12 mouse cellular contexts compared by ENCODE assay signal in genomic region chr2:30122766-30123165, GRCm38 (mm10). TPM values are rescaled to one million over a fixed set of nuclear protein-coding genes. Genes with fewer than 3 reads are reported as not detected.
A peak's percentile ranks its signal among the peaks of the same experiment; 100 is the strongest.
DNase-seq lines count a peak whose midpoint lies in the region; ATAC-seq and TF ChIP-seq lines count a peak whose summit lies in the region.
"Had no signal": no experiment of that assay in that cellular context is flagged by ENCODE, and none has a peak within 500 bp of the region (broad histone marks: within the 10 kb centered on the region; RNA-seq: fewer than 3 reads in every experiment).

No protein-coding gene starts in this region.

- no peak overlapping the region for H3K4me3 ChIP-seq in forebrain, embryonic 14.5 days (ENCODE audit: low read depth, low read length)
- no peak overlapping the region for H3K4me3 ChIP-seq in forebrain, embryonic 16.5 days (replicated peaks; ENCODE audit: low read length)
- no peak overlapping the region for H3K4me3 ChIP-seq in liver, embryonic 12.5 days
- 0 out of 2 replicates have a peak overlapping the region, but pooled peaks have one; percentile 86 for H3K4me3 ChIP-seq in hindbrain, postnatal 0 days (ENCODE audit: low read length)

- DNase-seq in forebrain, embryonic 14.5 days (ENCODE audit: low spot score), result no peak
- no peak for DNase-seq in liver
- DNase-seq in brain, adult 2 months (ENCODE audit: low read depth, low spot score), result peak; percentile 59
- no peak for DNase-seq in hindbrain, postnatal 0 days (ENCODE audit: low spot score)
- DNase-seq in cerebellum, adult 9-11 months, result no peak
- no peak for DNase-seq in kidney, postnatal 10 days
- DNase-seq: B cell, adult 2 months; cerebellum, postnatal 10 days; lung, postnatal 36 days had no signal

- WGBS in forebrain, embryonic 14.5 days, result 89% methylated on average over 5 of the region's 5 CpGs
- WGBS in forebrain, embryonic 16.5 days, result 83% methylated on average over 5 of the region's 5 CpGs
- WGBS in liver, embryonic 12.5 days (ENCODE audit: insufficient replicate concordance), result 76% methylated on average over 5 of the region's 5 CpGs
- WGBS in hindbrain, postnatal 0 days, result 82% methylated on average over 5 of the region's 5 CpGs

- peaks cover 21% of the 10 kb centered on the region for H3K4me1 ChIP-seq in forebrain, embryonic 14.5 days (ENCODE audit: control insufficient read depth, insufficient read depth, low read length)
- peaks cover 37% of the 10 kb centered on the region for H3K4me1 ChIP-seq in forebrain, embryonic 16.5 days (replicated peaks; ENCODE audit: control insufficient read depth, insufficient read depth, low read length)
- peaks cover 23% of the 10 kb centered on the region for H3K4me1 ChIP-seq in liver, embryonic 12.5 days
- H3K4me1 ChIP-seq in hindbrain, postnatal 0 days (ENCODE audit: insufficient read depth, low read length), result peaks cover 14% of the 10 kb centered on the region; the same call in 1 of the 2 replicates

- no peak for TF ChIP-seq CTCF in hindbrain, postnatal 0 days (IDR thresholded peaks at IDR 0.05; ENCODE audit: low read depth)

- no peaks in the 10 kb centered on the region for H3K36me3 ChIP-seq in forebrain, embryonic 14.5 days (ENCODE audit: control insufficient read depth, insufficient read depth, low read length)
- H3K36me3 ChIP-seq in forebrain, embryonic 16.5 days (ENCODE audit: control insufficient read depth, insufficient read depth), result no peaks in the 10 kb centered on the region
- peaks cover 9% of the 10 kb centered on the region; the same call in 1 of the 2 replicates for H3K36me3 ChIP-seq in liver, embryonic 12.5 days
- H3K36me3 ChIP-seq in hindbrain, postnatal 0 days (ENCODE audit: insufficient read depth, low read length), result no peaks in the 10 kb centered on the region

- H3K9me3 ChIP-seq in forebrain, embryonic 14.5 days (replicated peaks; ENCODE audit: control insufficient read depth, low read length), result no peaks in the 10 kb centered on the region
- no peaks in the 10 kb centered on the region for H3K9me3 ChIP-seq in forebrain, embryonic 16.5 days (ENCODE audit: control insufficient read depth, low read length)
- H3K9me3 ChIP-seq in liver, embryonic 12.5 days (replicated peaks), result no peaks in the 10 kb centered on the region
- no peaks in the 10 kb centered on the region for H3K9me3 ChIP-seq in hindbrain, postnatal 0 days (ENCODE audit: low read length)
- H3K9me3 ChIP-seq: G1E had no signal

- 0 out of 2 replicates have a peak overlapping the region, but pooled peaks have one; percentile 7 for H3K9ac ChIP-seq in forebrain, embryonic 14.5 days (ENCODE audit: low read length)
- H3K9ac ChIP-seq in forebrain, embryonic 16.5 days (replicated peaks; ENCODE audit: low read depth, low read length), result no peak overlapping the region
- H3K9ac ChIP-seq in liver, embryonic 12.5 days, result 0 out of 2 replicates have a peak overlapping the region, but pooled peaks have one; percentile 9
- no peak overlapping the region for H3K9ac ChIP-seq in hindbrain, postnatal 0 days (replicated peaks; ENCODE audit: low read length)

- ATAC-seq in forebrain, embryonic 14.5 days, result no peak
- ATAC-seq in forebrain, embryonic 16.5 days, result no peak
- no peak for ATAC-seq in liver, embryonic 12.5 days
- no peak for ATAC-seq in hindbrain, postnatal 0 days

- H3K27me3 ChIP-seq in forebrain, embryonic 14.5 days (replicated peaks; ENCODE audit: control insufficient read depth, insufficient read depth, low read length), result no peaks in the 10 kb centered on the region
- no peaks in the 10 kb centered on the region for H3K27me3 ChIP-seq in forebrain, embryonic 16.5 days (replicated peaks; ENCODE audit: control insufficient read depth, insufficient read depth, low read length)
- H3K27me3 ChIP-seq in liver, embryonic 12.5 days (replicated peaks), result no peaks in the 10 kb centered on the region
- no peaks in the 10 kb centered on the region for H3K27me3 ChIP-seq in hindbrain, postnatal 0 days (ENCODE audit: insufficient read depth, low read length)

- no peak overlapping the region for H3K4me2 ChIP-seq in forebrain, embryonic 14.5 days (ENCODE audit: low read length)
- H3K4me2 ChIP-seq in forebrain, embryonic 16.5 days (ENCODE audit: low read length), result no peak overlapping the region
- H3K4me2 ChIP-seq in liver, embryonic 12.5 days, result peak overlapping the region; percentile 94; the same call in 1 of the 2 replicates
- H3K4me2 ChIP-seq in hindbrain, postnatal 0 days (ENCODE audit: low read depth, low read length), result peak overlapping the region; percentile 87

- no peak overlapping the region for H3K27ac ChIP-seq in forebrain, embryonic 14.5 days (ENCODE audit: low read depth, low read length)
- H3K27ac ChIP-seq in forebrain, embryonic 16.5 days (ENCODE audit: low read length), result no peak overlapping the region
- H3K27ac ChIP-seq in liver, embryonic 12.5 days, result no peak overlapping the region; the same call in 1 of the 2 replicates
- no peak overlapping the region for H3K27ac ChIP-seq in hindbrain, postnatal 0 days

RNA-seq across cellular contexts. Expression of gene Zer1, which starts 1.6 kb away (rescaled TPM):
- polyA plus RNA-seq in forebrain, embryonic 14.5 days (2014; fragmentation: Nextera tagmentation; extraction: Ambion mirVana), result 8.4 and 8.9 TPM in 2 replicates
- polyA plus RNA-seq in forebrain, embryonic 16.5 days (2015; fragmentation: Nextera tagmentation; extraction: Ambion mirVana), result 10.9 and 16.5 TPM in 2 replicates
- 4.3 and 4.4 TPM in 2 replicates for polyA plus RNA-seq in liver, embryonic 12.5 days (2016; fragmentation: Nextera tagmentation; extraction: Ambion mirVana)
- 77.6 and 99.2 TPM in 2 replicates for total RNA-seq in hindbrain, postnatal 0 days (2014; rRNA removed)
- polyA plus RNA-seq in hindbrain, postnatal 0 days (2015; fragmentation: Nextera tagmentation; extraction: Ambion mirVana), result 14.0 and 14.6 TPM in 2 replicates

RNA-seq across cellular contexts. Expression of gene Tbc1d13, which starts 10.8 kb away (rescaled TPM):
- 16.4 and 17.0 TPM in 2 replicates for polyA plus RNA-seq in forebrain, embryonic 14.5 days (2014; fragmentation: Nextera tagmentation; extraction: Ambion mirVana)
- polyA plus RNA-seq in forebrain, embryonic 16.5 days (2015; fragmentation: Nextera tagmentation; extraction: Ambion mirVana), result 10.5 and 12.7 TPM in 2 replicates
- polyA plus RNA-seq in liver, embryonic 12.5 days (2016; fragmentation: Nextera tagmentation; extraction: Ambion mirVana), result 2.9 and 3.3 TPM in 2 replicates
- 106 and 109 TPM in 2 replicates for total RNA-seq in hindbrain, postnatal 0 days (2014; rRNA removed)
- 9.4 and 10.8 TPM in 2 replicates for polyA plus RNA-seq in hindbrain, postnatal 0 days (2015; fragmentation: Nextera tagmentation; extraction: Ambion mirVana)

RNA-seq across cellular contexts. Expression of gene Zdhhc12, which starts 29.3 kb away (rescaled TPM):
- 21.6 and 24.1 TPM in 2 replicates for polyA plus RNA-seq in forebrain, embryonic 14.5 days (2014; fragmentation: Nextera tagmentation; extraction: Ambion mirVana)
- polyA plus RNA-seq in forebrain, embryonic 16.5 days (2015; fragmentation: Nextera tagmentation; extraction: Ambion mirVana), result 17.8 and 19.0 TPM in 2 replicates
- polyA plus RNA-seq in liver, embryonic 12.5 days (2016; fragmentation: Nextera tagmentation; extraction: Ambion mirVana), result 29.7 and 31.0 TPM in 2 replicates
- total RNA-seq in hindbrain, postnatal 0 days (2014; rRNA removed), result 25.4 and 35.0 TPM in 2 replicates
- 30.2 and 32.2 TPM in 2 replicates for polyA plus RNA-seq in hindbrain, postnatal 0 days (2015; fragmentation: Nextera tagmentation; extraction: Ambion mirVana)

RNA-seq across cellular contexts. Expression of gene Pkn3, which starts 45.3 kb away (rescaled TPM):
- polyA plus RNA-seq in forebrain, embryonic 14.5 days (2014; fragmentation: Nextera tagmentation; extraction: Ambion mirVana), result 2.2 and 2.5 TPM in 2 replicates
- polyA plus RNA-seq in forebrain, embryonic 16.5 days (2015; fragmentation: Nextera tagmentation; extraction: Ambion mirVana), result 2.6 and 3.4 TPM in 2 replicates
- polyA plus RNA-seq in liver, embryonic 12.5 days (2016; fragmentation: Nextera tagmentation; extraction: Ambion mirVana), result 4.6 and 5.1 TPM in 2 replicates
- 1.2 and 4.5 TPM in 2 replicates for total RNA-seq in hindbrain, postnatal 0 days (2014; rRNA removed)
- polyA plus RNA-seq in hindbrain, postnatal 0 days (2015; fragmentation: Nextera tagmentation; extraction: Ambion mirVana), result 0.99 and 1.0 TPM in 2 replicates

RNA-seq across cellular contexts. Expression of gene Endog, which starts 48.5 kb away (rescaled TPM):
- 12.8 and 17.4 TPM in 2 replicates for polyA plus RNA-seq in forebrain, embryonic 14.5 days (2014; fragmentation: Nextera tagmentation; extraction: Ambion mirVana)
- 10.7 and 13.3 TPM in 2 replicates for polyA plus RNA-seq in forebrain, embryonic 16.5 days (2015; fragmentation: Nextera tagmentation; extraction: Ambion mirVana)
- 23.0 and 23.3 TPM in 2 replicates for polyA plus RNA-seq in liver, embryonic 12.5 days (2016; fragmentation: Nextera tagmentation; extraction: Ambion mirVana)
- total RNA-seq in hindbrain, postnatal 0 days (2014; rRNA removed), result 63.7 and 64.1 TPM in 2 replicates
- 42.2 and 42.7 TPM in 2 replicates for polyA plus RNA-seq in hindbrain, postnatal 0 days (2015; fragmentation: Nextera tagmentation; extraction: Ambion mirVana)

Comparison
In these comparisons a context has a peak if more than half of its experiments do, and no peak if none do; other contexts are left out.
1. H3K9ac ChIP-seq: peak in forebrain, embryonic 14.5 days (single experiment) and liver, embryonic 12.5 days (single experiment); none in forebrain, embryonic 16.5 days (single experiment) and hindbrain, postnatal 0 days (single experiment).
2. H3K4me2 ChIP-seq: peak in liver, embryonic 12.5 days (single experiment) and hindbrain, postnatal 0 days (single experiment); none in forebrain, embryonic 14.5 days (single experiment) and forebrain, embryonic 16.5 days (single experiment).